Mouse (Mus musculus): ENCODE results near the gene Dchs2. TPM values are rescaled to one million over a fixed set of nuclear protein-coding genes. Genes with fewer than 3 reads are reported as not detected.
"Not testable (repeated sequence)": the region's sequence is repeated elsewhere in the genome, so short reads cannot be mapped to it uniquely, and the experiment has no call there.

The Dchs2 gene
- total RNA-seq (2021), result 1 to 10 TPM; 7.0 to 8.6 TPM
- long read RNA-seq, experiment 1, result 0 reads
- long read RNA-seq, experiment 2, partial matches to known transcripts, result 2 of 3 reads
- long read RNA-seq, experiment 2, other reads (novel, unspliced or antisense), result 1 of 3 reads

GRCm38 (mm10) chr3:83127726-83128448 is at the start of gene Dchs2:
Gene Dchs2, plus strand, starts transcription at chr3:83127948.
- DNase-seq, result peak; percentile 44

- peak; percentile 55 for DNase-seq
Observed at GRCm38 (mm10) chr3:83080567-83081055, 47.1 kb upstream of the Dchs2 start.

- DNase-seq, result no peak
Observed at GRCm38 (mm10) chr3:83097586-83097985, 30.2 kb upstream of the Dchs2 start.

- no peak for DNase-seq
Observed at GRCm38 (mm10) chr3:83098546-83099034, 29.2 kb upstream of the Dchs2 start.

- DNase-seq, result no peak
Observed at GRCm38 (mm10) chr3:83099139-83099538, 28.6 kb upstream of the Dchs2 start.

GRCm38 (mm10) chr3:83099651-83100050 is 28.1 kb upstream of the Dchs2 start:
- no peak for DNase-seq

GRCm38 (mm10) chr3:83102286-83102685 is 25.5 kb upstream of the Dchs2 start:
- no peak for DNase-seq

- no peak for DNase-seq
Observed at GRCm38 (mm10) chr3:83110163-83110562, 17.6 kb upstream of the Dchs2 start.

- DNase-seq, result no peak
Observed at GRCm38 (mm10) chr3:83111485-83112261, 16.1 kb upstream of the Dchs2 start.

- no peak for DNase-seq
Observed at GRCm38 (mm10) chr3:83112869-83113268, 14.9 kb upstream of the Dchs2 start.

GRCm38 (mm10) chr3:83114946-83115345 is 12.8 kb upstream of the Dchs2 start:
- no peak for DNase-seq

- no peak for DNase-seq
Observed at GRCm38 (mm10) chr3:83117592-83117991, 10.2 kb upstream of the Dchs2 start.

GRCm38 (mm10) chr3:83123945-83124344 is 3.8 kb upstream of the Dchs2 start:
- not testable (repeated sequence) for DNase-seq

- peak; percentile 53 for DNase-seq
Observed at GRCm38 (mm10) chr3:83127088-83127725, 541 bp upstream of the Dchs2 start.

GRCm38 (mm10) chr3:83128449-83128922 is 738 bp downstream of the Dchs2 start:
- DNase-seq, result no peak

GRCm38 (mm10) chr3:83129151-83129550 is 1.4 kb downstream of the Dchs2 start:
- DNase-seq, result no peak

GRCm38 (mm10) chr3:83136413-83136812 is 8.7 kb downstream of the Dchs2 start:
- DNase-seq, result peak; percentile 21

GRCm38 (mm10) chr3:83138820-83139219 is 11.1 kb downstream of the Dchs2 start:
- DNase-seq, result no peak

GRCm38 (mm10) chr3:83145610-83146009 is 17.9 kb downstream of the Dchs2 start:
- DNase-seq, result no peak

GRCm38 (mm10) chr3:83147273-83148054 is 19.7 kb downstream of the Dchs2 start:
- no peak for DNase-seq

GRCm38 (mm10) chr3:83148055-83148447 is 20.3 kb downstream of the Dchs2 start:
- DNase-seq, result no peak

All from gastrocnemius, postnatal 10 days (tissue).